Mouse (Mus musculus) left cerebral cortex, adult 2 months (tissue): ENCODE data around the gene Mpig6b. TPM values are rescaled to one million over a fixed set of nuclear protein-coding genes. Genes with fewer than 3 reads are reported as not detected.
"Not testable (repeated sequence)": the region's sequence is repeated elsewhere in the genome, so short reads cannot be mapped to it uniquely, and the experiment has no call there.

ENCODE experiments used
- DNase-seq, 2 experiments: peaks; one replicate each; pipeline ENCODE4 v3.0.0; 2021 to 2022; ENCODE audit warnings: low spot score in 2 of 2, mixed read lengths in 1 of 2; ENCODE audit errors: extremely low spot score in 1 of 2
- H3K27ac ChIP-seq: fragments of 200-600 bp; 2 replicates; pipeline ENCODE4 v1.8.1; 2022
- H3K4me3 ChIP-seq: fragments of 200-600 bp; 2 replicates; pipeline ENCODE4 v1.8.1; 2022
- CTCF ChIP-seq: fragments of 200-600 bp; IDR thresholded peaks from 2 replicates; pipeline ENCODE4 v1.8.1; 2022; ENCODE audit warnings: antibody characterized with exemption, mild to moderate bottlenecking, moderate library complexity
- intact Hi-C: fragments of 180-260 bp; cut with DNase I; formaldehyde crosslinking; loops from one replicate; pipeline ENCODE4 v1.15.1; 2025
- total RNA-seq, 2 experiments: library from RNA; stranded (reverse); gene quantifications; 2 replicates each; pipeline ENCODE4 v1.2.3; 2021

Gene Mpig6b
- total RNA-seq, 2 experiments from 2014 or later = not detected

DNA sequence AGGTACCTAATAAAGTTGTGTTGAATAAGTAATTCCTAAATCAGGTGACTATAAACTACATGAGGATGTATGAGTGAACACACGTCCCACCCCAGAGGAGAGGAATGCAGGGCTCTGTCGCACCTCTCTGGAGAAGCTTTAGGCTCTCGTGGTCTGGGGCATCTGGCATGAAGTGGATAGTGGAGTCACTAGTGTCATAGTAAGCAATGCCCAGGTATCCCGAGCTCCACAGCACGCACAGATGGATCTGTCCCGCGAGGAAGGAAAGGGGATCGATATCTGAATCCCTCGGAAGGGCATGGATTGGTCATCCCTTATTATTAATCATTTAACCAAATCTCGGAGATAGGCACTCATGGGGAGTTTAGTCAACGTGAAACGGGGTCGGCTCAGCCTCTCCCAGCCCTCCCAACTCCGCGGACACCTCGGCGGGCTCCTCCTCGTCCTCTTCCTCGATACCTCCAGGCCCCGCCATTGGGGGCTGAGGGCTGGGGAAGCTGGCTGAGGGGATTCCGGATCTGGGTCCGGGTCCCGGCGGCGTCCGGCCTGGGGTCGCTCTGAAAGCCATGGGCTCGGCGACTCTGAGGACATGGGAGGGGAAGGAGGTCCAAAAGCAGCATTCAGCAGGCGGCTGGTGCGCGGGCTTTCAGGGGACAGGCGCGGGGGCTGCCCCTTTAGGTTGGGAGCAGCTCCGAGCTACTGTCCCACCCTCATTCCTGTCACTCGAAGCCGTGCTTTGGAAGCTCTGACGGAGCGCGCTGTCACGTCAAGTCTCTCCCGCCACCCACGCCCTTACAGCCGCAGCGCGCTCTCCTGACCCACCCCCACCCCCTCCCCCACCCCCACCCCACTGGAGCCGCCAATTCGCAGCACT lies 19.9 kb downstream of the Mpig6b start:
- H3K27ac ChIP-seq = peak overlapping the region; percentile 34; the same call in 1 of the 2 replicates
- intact Hi-C loops = no loop called here

GRCm38 (mm10) chr17:35044904-35045806 lies 20.8 kb downstream of the Mpig6b start:
- no peak for DNase-seq
- intact Hi-C loops = no loop called here
- TF ChIP-seq CTCF = no peak
- no peak overlapping the region for H3K27ac ChIP-seq
- H3K4me3 ChIP-seq = no peak overlapping the region

More for the DNA sequence above, 19.9 kb downstream of the Mpig6b start:
- no peak for TF ChIP-seq CTCF
- peak overlapping the region; percentile 52 for H3K4me3 ChIP-seq
- DNase-seq = no peak

DNA sequence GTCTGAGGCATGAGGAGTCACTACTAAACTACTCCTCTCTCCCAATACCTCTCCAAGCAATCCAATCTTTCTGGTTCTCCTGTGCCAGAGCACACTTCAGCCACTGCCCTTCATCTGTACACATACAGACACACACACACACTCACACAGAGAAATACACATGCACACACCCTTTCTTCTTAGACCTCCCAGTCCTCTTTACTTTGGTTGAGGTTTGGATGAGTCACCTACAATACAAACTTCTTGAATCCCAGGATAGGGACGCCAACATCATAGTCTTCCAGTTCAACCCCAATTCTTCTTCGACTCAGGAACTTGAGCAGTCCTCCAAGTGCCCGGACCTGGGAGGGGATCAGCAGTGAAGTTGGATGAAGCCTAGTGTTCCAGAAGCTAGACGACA lies 22.2 kb downstream of the Mpig6b start:
- Histone ChIP-seq H3K27ac (no peak overlapping the region), H3K4me3 (no peak overlapping the region)
- no peak for DNase-seq
- no peak for TF ChIP-seq CTCF
- intact Hi-C loops = no loop called here

GRCm38 (mm10) chr17:35039121-35039873 lies 26.7 kb downstream of the Mpig6b start:
- Histone ChIP-seq H3K4me3 (no peak overlapping the region), H3K27ac (no peak overlapping the region)
- TF ChIP-seq CTCF = no peak
- no peak for DNase-seq
- intact Hi-C loops = no loop called here

- DNase-seq = no peak
- no peak for TF ChIP-seq CTCF
- intact Hi-C loops = no loop called here
- Histone ChIP-seq H3K4me3 (no peak overlapping the region), H3K27ac (no peak overlapping the region)
Measured at GRCm38 (mm10) chr17:35034896-35035295, 31.1 kb downstream of the Mpig6b start.

DNA sequence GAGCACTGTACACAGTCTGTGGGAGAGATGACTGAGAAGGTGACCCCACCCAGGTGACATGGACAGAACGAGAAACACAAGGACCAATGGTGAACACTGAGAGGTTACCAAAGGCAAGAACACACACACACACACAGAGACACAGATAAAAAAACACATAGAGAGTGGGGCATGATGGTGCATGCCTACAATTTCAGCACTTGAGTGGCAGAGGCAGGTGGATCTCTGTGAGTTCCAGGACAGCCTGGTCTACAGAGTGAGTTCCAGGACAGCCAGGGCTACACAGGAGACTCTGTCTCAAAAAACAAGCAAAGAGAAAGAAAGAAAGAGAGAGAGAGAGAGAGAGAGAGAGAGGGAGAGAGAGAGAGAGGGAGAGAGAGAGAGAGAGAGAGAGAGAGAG lies 32.3 kb downstream of the Mpig6b start:
- H3K4me3 ChIP-seq, H3K27ac ChIP-seq, DNase-seq, intact Hi-C loops: not testable (repeated sequence)

DNA sequence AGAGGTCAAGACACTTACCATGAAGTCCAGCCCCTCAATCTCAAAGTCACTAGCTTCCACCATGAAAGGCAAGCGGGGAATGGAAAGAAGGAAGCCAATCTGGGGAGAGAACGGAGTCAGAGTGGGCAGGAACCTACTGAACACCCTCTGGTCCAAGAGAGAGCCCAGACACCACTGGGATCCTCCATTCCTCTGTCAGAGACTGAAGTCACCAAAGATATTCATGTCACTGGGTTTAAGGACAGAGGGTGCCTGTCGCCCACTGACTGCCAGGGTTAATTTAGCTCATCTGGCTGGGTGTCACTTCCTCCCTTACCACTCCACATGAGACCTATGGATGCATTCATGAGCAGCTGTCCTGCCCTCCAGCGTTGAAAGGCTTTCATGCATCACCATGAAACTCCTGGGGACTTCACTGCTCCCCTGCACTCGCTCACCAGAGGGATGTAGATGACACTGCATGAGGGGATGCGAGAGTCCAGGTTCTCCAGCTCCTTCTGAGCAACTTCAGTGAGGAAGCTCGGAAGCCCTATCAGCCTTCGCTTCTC lies 33.6 kb downstream of the Mpig6b start:
- DNase-seq = no peak
- Histone ChIP-seq H3K27ac (no peak overlapping the region), H3K4me3 (no peak overlapping the region)
- no peak for TF ChIP-seq CTCF
- intact Hi-C loops = no loop called here

DNA sequence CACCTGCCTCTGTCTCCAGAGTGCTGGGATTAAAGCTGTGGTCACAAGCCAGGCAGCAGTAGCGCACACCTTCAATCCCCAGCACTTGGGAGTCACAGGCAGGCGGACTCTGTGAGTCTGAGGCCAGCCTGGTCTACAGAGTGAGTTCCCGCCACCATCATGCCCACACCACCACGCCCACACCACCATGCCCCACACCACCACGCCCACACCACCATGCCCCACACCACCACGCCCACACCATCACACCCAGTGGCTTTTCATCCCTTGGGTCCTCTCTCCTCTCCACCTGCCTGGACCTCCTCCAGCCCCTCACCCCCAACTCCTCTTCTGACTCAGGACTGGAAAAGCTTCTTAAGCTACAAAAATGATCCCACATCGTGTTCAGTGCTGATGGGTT lies 34.1 kb downstream of the Mpig6b start:
- DNase-seq = no peak
- TF ChIP-seq CTCF = no peak
- Histone ChIP-seq H3K4me3 (no peak overlapping the region), H3K27ac (no peak overlapping the region)
- intact Hi-C loops = no loop called here

DNA sequence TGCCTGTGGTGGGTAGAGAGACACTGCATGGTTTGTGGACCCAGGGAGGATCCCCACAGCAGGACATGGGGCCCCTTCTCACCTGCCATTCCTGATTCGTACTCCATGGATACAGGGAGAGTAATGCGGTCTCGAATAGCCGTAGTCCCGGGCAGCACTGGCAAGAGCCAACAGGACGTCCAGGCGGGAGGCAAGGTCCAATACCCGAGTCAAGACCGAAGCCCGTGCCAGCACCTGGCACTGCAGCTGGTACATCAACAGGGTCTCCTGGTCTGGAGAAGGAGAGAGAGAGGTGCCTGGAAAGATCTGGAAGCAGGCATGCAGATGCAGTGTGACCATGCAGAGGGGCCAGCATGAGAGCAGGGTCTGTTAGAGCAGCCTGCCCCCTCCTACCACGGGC lies 34.7 kb downstream of the Mpig6b start:
- Histone ChIP-seq H3K27ac (no peak overlapping the region), H3K4me3 (no peak overlapping the region)
- TF ChIP-seq CTCF = no peak
- intact Hi-C loops = no loop called here
- no peak for DNase-seq

DNA sequence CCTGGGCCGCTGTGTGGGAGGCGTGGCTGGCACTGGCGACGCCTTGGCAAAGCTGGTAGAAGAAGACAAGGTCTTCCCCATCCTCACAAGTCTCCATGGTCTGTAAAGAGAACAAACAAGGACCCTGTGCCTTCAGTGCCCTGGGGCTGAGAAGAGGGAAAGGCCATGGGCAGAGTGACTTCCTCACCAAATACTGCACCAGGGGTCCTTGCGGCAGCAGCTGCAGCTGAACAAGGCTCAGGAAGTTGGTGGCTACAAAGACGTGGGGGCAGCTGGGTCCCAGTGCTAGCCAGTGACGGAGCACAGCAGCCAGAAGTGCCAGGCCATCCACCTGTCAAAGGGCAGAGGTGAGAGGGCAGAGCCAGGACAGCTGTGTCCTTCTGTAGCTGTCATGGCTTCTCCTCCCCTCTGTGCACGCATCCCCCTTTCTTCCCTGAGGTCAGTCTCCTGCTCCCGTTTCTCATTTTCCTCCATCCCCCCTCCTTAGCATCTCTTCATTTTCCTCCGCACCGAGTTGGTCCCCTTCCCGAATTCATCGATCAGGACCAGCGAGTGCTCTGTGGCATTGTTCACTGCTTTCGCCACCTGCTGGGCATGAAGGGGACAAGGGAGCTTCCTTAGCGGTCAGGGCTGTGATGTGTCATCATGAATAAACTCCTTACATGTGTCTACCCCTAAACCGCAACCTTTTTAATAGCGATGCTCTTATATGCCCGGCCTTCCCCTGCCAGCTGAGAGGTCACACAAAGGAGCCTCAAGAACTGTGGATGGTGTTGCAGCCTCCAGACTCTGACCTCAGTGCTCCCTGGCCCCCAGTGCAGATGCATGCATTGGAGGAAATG lies 36.1 kb downstream of the Mpig6b start:
- H3K4me3 ChIP-seq = no peak overlapping the region
- peak; percentile 51 for TF ChIP-seq CTCF
- no peak overlapping the region for H3K27ac ChIP-seq
- intact Hi-C loops = loop anchor here (10.0 kb wide), 1 partner anchor 205 kb away; the partner anchor contains the start of genes Atp6v1g2 and Nfkbil1
- DNase-seq = no peak
